Mouse (Mus musculus) myocyte (in vitro differentiated cells): ENCODE results near the gene Tanc1.

Experiments used
- CEBPB ChIP-seq: IDR thresholded peaks from 2 replicates; pipeline ENCODE4 v1.6.1; 2011; ENCODE audit warnings: mild to moderate bottlenecking, moderate library complexity; ENCODE audit not compliant: poor library complexity, insufficient read depth, severe bottlenecking
- MAX ChIP-seq: IDR thresholded peaks from one replicate; pipeline ENCODE4 v1.6.1; 2011; ENCODE audit warnings: low read depth, mild to moderate bottlenecking, control low read depth
- MYOG ChIP-seq, 3 experiments: IDR thresholded peaks; one replicate each; pipeline ENCODE4 v1.6.1; 2011; ENCODE audit warnings: control low read depth in 2 of 3, low read depth in 2 of 3, mild to moderate bottlenecking in 2 of 3; ENCODE audit not compliant: insufficient read length in 2 of 3, control insufficient read depth in 1 of 3, insufficient read depth in 1 of 3
- POLR2A ChIP-seq: IDR thresholded peaks from one replicate; pipeline ENCODE4 v1.6.1; 2011; ENCODE audit warnings: low read depth, mild to moderate bottlenecking, control low read depth, moderate library complexity; ENCODE audit not compliant: insufficient read length
- POLR2AphosphoS2 ChIP-seq: IDR thresholded peaks from one replicate; pipeline ENCODE4 v1.6.1; 2011; ENCODE audit warnings: low read depth, control low read depth; ENCODE audit not compliant: insufficient read length
- REST ChIP-seq: IDR thresholded peaks from one replicate; pipeline ENCODE4 v1.6.1; 2011; ENCODE audit warnings: mild to moderate bottlenecking, control low read depth, moderate library complexity; ENCODE audit not compliant: insufficient read depth, insufficient read length
- SRF ChIP-seq: IDR thresholded peaks from one replicate; pipeline ENCODE4 v1.6.1; 2011; ENCODE audit warnings: low read depth; ENCODE audit not compliant: control insufficient read depth, insufficient read length

DNA sequence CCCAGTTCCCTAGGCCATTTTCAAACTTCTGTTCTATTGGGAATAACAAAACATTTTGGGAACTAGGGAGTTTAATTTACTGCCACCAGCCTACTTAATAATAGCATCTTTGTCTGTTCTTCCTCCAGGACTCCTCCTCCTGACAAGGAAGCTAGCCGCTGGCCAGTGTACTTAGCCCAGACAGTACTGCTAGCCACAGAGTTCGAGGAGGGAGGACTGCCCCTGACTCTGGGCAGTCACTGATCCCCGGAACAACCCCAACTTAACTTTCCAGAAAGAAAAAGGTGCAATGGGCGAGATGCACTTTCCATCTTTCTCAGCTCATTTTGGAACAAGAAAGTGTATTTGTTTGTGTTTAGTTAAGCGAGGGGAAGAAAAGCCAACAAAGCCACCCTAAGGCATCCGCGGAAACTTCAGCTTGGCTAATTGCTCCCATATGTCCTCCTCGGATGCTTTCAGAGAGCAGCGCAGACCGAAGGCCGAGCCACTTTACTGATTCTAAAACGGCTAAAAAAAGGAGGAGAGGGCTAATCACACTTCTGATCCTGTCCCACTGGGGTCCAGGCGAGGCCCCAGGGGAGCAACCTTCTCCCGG, 529 bp upstream of the Tanc1 start:
- TF ChIP-seq REST (no peak), SRF (no peak), POLR2A (peak; percentile 44), MYOG (IDR thresholded peaks at IDR 0.05; ENCODE audit: control insufficient read depth in 1 of 3, insufficient read depth in 1 of 3, insufficient read length in 2 of 3, low read depth in 2 of 3) (no peak), MAX (no peak), POLR2AphosphoS2 (peak; percentile 15), CEBPB (no peak)
